In the genomic region with DNA sequence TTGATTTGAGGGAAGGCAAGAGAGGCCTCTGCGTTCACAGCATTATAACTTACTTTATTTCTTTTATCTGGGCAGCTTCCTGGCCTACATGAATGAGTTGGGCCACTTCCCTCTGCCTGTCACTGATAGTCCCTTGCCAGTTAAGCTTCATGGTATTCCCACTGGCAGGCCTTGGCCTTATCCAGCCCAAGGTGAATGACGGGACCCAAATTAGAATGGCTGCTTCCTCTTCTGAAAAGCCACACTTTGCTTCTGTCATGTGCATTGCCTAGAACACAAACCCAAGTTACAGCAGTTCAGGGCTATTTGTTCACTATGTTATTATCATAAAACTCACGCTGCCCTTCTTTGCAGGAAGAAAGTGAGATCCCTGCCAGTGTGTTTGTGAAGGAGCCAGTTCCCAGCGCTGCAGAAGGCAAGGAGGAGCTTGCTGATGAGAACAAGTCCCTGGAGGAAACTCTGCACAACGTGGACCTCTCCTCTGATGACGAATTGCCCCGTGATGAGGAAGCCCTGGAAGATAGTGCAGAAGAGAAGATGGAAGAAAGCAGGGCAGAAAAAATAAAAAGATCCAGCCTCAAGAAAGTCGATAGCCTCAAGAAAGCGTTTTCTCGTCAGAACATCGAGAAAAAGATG, we compare ENCODE assay signal across 15 mouse cellular contexts. TPM values are rescaled to one million over a fixed set of nuclear protein-coding genes. Genes with fewer than 3 reads are reported as not detected.
A peak's percentile ranks its signal among the peaks of the same experiment; 100 is the strongest.
DNase-seq lines count a peak whose midpoint lies in the region; ATAC-seq lines count a peak whose summit lies in the region.
"Had no signal": no experiment of that assay in that cellular context is flagged by ENCODE, and none has a peak within 500 bp of the region (broad histone marks: within the 10 kb centered on the region; RNA-seq: fewer than 3 reads in every experiment).

No protein-coding gene starts in this region.

- no peak for ATAC-seq in megakaryocyte, adult 5-6 weeks (ENCODE audit: poor library complexity, severe bottlenecking)
- ATAC-seq in heart, embryonic 13.5 days (ENCODE audit: extremely low read depth, insufficient number of reproducible peaks, low FRiP score, low TSS enrichment) = no peak; the same call in 1 of the 2 replicates
- peak; percentile 81 to 83 for ATAC-seq in hematopoietic stem cell, adult 5-6 weeks (replicated peaks in 1 of 2; ENCODE audit: insufficient read depth in 1 of 2, low FRiP score in 2 of 2, low TSS enrichment in 1 of 2, low read depth in 1 of 2, poor library complexity in 2 of 2, severe bottlenecking in 2 of 2)
- ATAC-seq: intestine, embryonic 15.5 days had no signal

- H3K4me3 ChIP-seq in megakaryocyte, embryonic 14.5 days (replicated peaks) = peak overlapping the region; percentile 82
- no peak overlapping the region for H3K4me3 ChIP-seq in heart, embryonic 13.5 days
- H3K4me3 ChIP-seq: embryonic facial prominence, embryonic 10.5 days; hindbrain, embryonic 10.5 days; intestine, embryonic 15.5 days; lung, embryonic 15.5 days; midbrain, embryonic 12.5 days had no signal

- DNase-seq in lung, postnatal 4 days = no peak
- DNase-seq in testis, postnatal 14 days (ENCODE audit: low spot score) = no peak
- no peak for DNase-seq in ovary, postnatal 36 days (ENCODE audit: low spot score)
- DNase-seq: cerebellum, postnatal 10 days; kidney, postnatal 25 days; thymus, postnatal 14 days had no signal

- WGBS in heart, embryonic 13.5 days = 56% methylated on average over 11 of the region's 11 CpGs

- H3K9ac ChIP-seq in heart, embryonic 13.5 days = no peak overlapping the region
- H3K9ac ChIP-seq: intestine, embryonic 15.5 days; lung, embryonic 15.5 days; midbrain, embryonic 12.5 days had no signal

- peak overlapping the region; percentile 30; the same call in 1 of the 2 replicates for H3K27ac ChIP-seq in heart, embryonic 13.5 days (replicated peaks)
- H3K27ac ChIP-seq: embryonic facial prominence, embryonic 10.5 days; hindbrain, embryonic 10.5 days; intestine, embryonic 15.5 days; lung, embryonic 15.5 days; midbrain, embryonic 12.5 days had no signal

- no peaks in the 10 kb centered on the region for H3K9me3 ChIP-seq in megakaryocyte, embryonic 14.5 days
- H3K9me3 ChIP-seq in heart, embryonic 13.5 days = no peaks in the 10 kb centered on the region
- H3K9me3 ChIP-seq: embryonic facial prominence, embryonic 10.5 days; hindbrain, embryonic 10.5 days; intestine, embryonic 15.5 days; lung, embryonic 15.5 days; midbrain, embryonic 12.5 days had no signal

- H3K4me1 ChIP-seq in megakaryocyte, embryonic 14.5 days = peaks cover 78% of the 10 kb centered on the region
- peaks cover 33% of the 10 kb centered on the region for H3K4me1 ChIP-seq in heart, embryonic 13.5 days
- H3K4me1 ChIP-seq: embryonic facial prominence, embryonic 10.5 days; hindbrain, embryonic 10.5 days; intestine, embryonic 15.5 days; lung, embryonic 15.5 days; midbrain, embryonic 12.5 days had no signal

- H3K36me3 ChIP-seq in megakaryocyte, embryonic 14.5 days (replicated peaks; ENCODE audit: low read length) = peaks cover 61% of the 10 kb centered on the region
- peaks cover 63% of the 10 kb centered on the region for H3K36me3 ChIP-seq in heart, embryonic 13.5 days
- H3K36me3 ChIP-seq: embryonic facial prominence, embryonic 10.5 days; hindbrain, embryonic 10.5 days; midbrain, embryonic 12.5 days had no signal

- H3K27me3 ChIP-seq in megakaryocyte, embryonic 14.5 days (replicated peaks) = no peaks in the 10 kb centered on the region
- H3K27me3 ChIP-seq in heart, embryonic 13.5 days (replicated peaks) = no peaks in the 10 kb centered on the region
- H3K27me3 ChIP-seq: intestine, embryonic 15.5 days; lung, embryonic 15.5 days; midbrain, embryonic 12.5 days had no signal

- no peak overlapping the region for H3K4me2 ChIP-seq in heart, embryonic 13.5 days
- H3K4me2 ChIP-seq: intestine, embryonic 15.5 days; lung, embryonic 15.5 days; midbrain, embryonic 12.5 days had no signal

RNA-seq across cellular contexts. Expression of a gene that starts 11.5 kb away (rescaled TPM):
- polyA plus RNA-seq in megakaryocyte, embryonic 14.5 days (2012; ENCODE audit: insufficient read depth, low replicate concordance) = 22.5 and 55.0 TPM in 2 replicates
- total RNA-seq in megakaryocyte, adult 5-6 weeks (2015) = not detected in 2 replicates
- 0.33 TPM in 1 of 2 replicates, not detected in the other for total RNA-seq in megakaryocyte, adult 5-6 weeks (2017)
- polyA plus RNA-seq in heart, embryonic 13.5 days (2015; fragmentation: Nextera tagmentation; extraction: Ambion mirVana) = 138 and 153 TPM in 2 replicates
- total RNA-seq in hematopoietic stem cell, adult 5-6 weeks (2017) = 8.6 TPM in 2 replicates

Comparison
In these comparisons a context has a peak if more than half of its experiments do, and no peak if none do; other contexts are left out.
1. ATAC-seq: peak in hematopoietic stem cell, adult 5-6 weeks (2 of 2); none in megakaryocyte, adult 5-6 weeks (single experiment) and heart, embryonic 13.5 days (single experiment).